Mouse (Mus musculus) heart, embryonic 10.5 days (tissue): ENCODE measurements around the gene Zfp775. TPM values are rescaled to one million over a fixed set of nuclear protein-coding genes. Genes with fewer than 3 reads are reported as not detected.
A peak's percentile ranks its signal among the peaks of the same experiment; 100 is the strongest.

ENCODE experiments used
- DNase-seq: peaks from one replicate; pipeline ENCODE4 v3.0.0-alpha.2; 2017; ENCODE audit warnings: low spot score
- H3K27ac ChIP-seq: fragments of 300-500 bp; sonication (generic); 2 replicates; pipeline ENCODE4 v1.5.1; 2016; ENCODE audit warnings: mild to moderate bottlenecking
- H3K27me3 ChIP-seq: fragments of 300-500 bp; sonication (generic); 2 replicates; pipeline ENCODE4 v1.6.1; 2016; ENCODE audit warnings: mild to moderate bottlenecking; ENCODE audit not compliant: poor library complexity, insufficient read depth, severe bottlenecking
- H3K36me3 ChIP-seq: fragments of 300-500 bp; sonication (generic); 2 replicates; pipeline ENCODE4 v1.6.1; 2016; ENCODE audit warnings: mild to moderate bottlenecking, moderate library complexity
- H3K4me1 ChIP-seq: fragments of 300-500 bp; sonication (generic); 2 replicates; pipeline ENCODE4 v1.6.1; 2016; ENCODE audit warnings: mild to moderate bottlenecking
- H3K4me3 ChIP-seq: fragments of 300-500 bp; sonication (generic); 2 replicates; pipeline ENCODE4 v1.5.1; 2016; ENCODE audit warnings: mild to moderate bottlenecking, moderate library complexity
- H3K9me3 ChIP-seq: fragments of 300-500 bp; sonication (generic); 2 replicates; pipeline ENCODE4 v1.6.1; 2016; ENCODE audit warnings: mild to moderate bottlenecking, moderate library complexity
- WGBS: fragments of 180-500 bp; shearing (Covaris S2); methylation state at CpG from one replicate; pipeline ENCODE4 v1.1.7; 2016; 5-methylcytosine and 5-hydroxymethylcytosine counted together
- polyA plus RNA-seq: library from polyadenylated mRNA; unstranded; fragments of >200 nt; fragmentation: Nextera tagmentation; extraction: Ambion mirVana; gene quantifications from 2 replicates; pipeline ENCODE4 v1.2.1, GENCODE M21; 2016

The Zfp775 gene
- polyA plus RNA-seq, 1 experiment from 2014 or later: 7.7 TPM

DNA sequence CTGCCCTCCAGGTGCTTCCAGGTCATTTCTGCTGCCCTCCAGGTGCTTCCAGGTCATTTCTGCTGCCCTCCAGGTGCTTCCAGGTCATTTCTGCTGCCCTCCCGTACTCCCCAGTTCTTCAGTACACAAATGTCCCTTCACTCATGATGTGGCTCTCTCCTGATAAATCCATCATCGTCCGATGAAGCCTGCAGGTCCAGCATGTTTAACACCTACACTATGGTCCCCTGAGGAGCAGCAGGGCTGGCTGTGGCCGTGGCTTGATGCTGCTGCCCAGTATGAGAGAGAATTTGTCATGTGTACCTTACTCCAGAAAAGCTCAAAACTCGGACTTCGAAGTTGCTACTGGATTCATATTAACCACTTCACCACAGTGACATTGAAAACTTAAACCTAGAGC, 39.5 kb downstream of the Zfp775 start:
- 72% methylated on average over 6 of the region's 6 CpGs for WGBS
- Histone ChIP-seq H3K27ac (no peak overlapping the region), H3K36me3 (no peaks in the 10 kb centered on the region), H3K27me3 (no peaks in the 10 kb centered on the region), H3K4me3 (no peak overlapping the region), H3K4me1 (peaks cover 9% of the 10 kb centered on the region), H3K9me3 (no peaks in the 10 kb centered on the region)
- DNase-seq: peak; percentile 68

DNA sequence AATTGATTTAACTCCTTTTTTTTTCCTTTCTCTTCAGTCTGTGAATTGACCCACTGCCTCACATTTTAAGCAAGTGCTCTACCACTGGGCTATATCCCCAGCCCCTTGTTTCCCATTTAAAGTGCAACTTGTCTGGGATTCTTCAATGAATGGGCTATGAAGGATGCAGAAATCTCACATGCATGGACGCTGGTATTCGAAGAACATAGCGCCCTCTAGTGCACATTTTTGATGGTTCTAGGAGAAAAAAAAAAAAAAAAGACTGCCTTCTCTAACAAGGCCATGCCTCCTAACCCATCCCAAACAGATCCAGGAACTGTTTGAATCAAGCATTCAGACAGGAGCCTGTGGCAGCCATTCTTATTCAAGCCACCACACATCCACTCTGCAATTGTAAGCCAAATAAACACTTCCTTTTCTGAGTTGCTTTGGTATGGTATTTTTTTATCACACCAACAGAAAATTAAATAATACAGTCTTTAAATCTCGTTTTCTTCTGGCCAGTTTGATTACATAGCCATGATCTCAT, 41.0 kb downstream of the Zfp775 start:
- Histone ChIP-seq H3K9me3 (no peaks in the 10 kb centered on the region), H3K27me3 (no peaks in the 10 kb centered on the region), H3K4me3 (no peak overlapping the region), H3K36me3 (no peaks in the 10 kb centered on the region), H3K4me1 (no peaks in the 10 kb centered on the region), H3K27ac (no peak overlapping the region)
- no peak for DNase-seq
- 20% methylated on average over 4 of the region's 4 CpGs for WGBS

DNA sequence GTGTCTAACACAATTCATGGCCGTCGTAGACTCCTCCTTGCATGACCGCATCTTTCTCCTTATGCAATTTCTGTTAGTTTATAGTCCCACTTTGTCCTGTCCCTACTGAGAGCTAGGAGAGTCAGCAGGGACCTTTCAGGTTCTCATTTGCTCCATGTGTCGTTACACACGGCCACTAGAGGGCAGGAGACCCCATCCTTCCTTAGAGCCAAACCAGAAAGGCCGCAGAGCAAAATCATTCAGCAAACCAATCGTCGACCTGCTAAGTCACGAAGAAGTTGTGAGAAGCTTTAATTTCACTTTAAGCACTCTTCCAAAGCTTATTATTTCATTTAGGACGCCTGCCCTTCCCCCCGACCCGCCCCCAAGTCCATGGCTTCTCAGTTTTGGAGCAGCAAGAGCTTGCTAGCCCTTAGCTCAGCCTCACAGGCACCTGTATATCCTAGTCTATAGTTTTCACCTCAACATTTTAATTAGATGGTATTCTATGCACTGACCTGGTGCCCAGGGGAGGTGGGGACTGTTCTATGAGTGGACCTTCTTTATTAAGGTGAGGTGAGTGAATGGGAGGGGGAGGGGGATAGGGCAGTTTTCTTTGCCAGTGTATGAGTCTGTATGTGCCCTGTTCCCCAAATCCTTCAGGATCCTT, 43.9 kb downstream of the Zfp775 start:
- peak; percentile 85 for DNase-seq
- no peak overlapping the region for H3K27ac ChIP-seq
- H3K27me3 ChIP-seq: no peaks in the 10 kb centered on the region
- no peaks in the 10 kb centered on the region for H3K9me3 ChIP-seq
- WGBS: 15% methylated on average over 12 of the region's 12 CpGs
- H3K36me3 ChIP-seq: no peaks in the 10 kb centered on the region
- no peaks in the 10 kb centered on the region for H3K4me1 ChIP-seq
- H3K4me3 ChIP-seq: no peak overlapping the region

DNA sequence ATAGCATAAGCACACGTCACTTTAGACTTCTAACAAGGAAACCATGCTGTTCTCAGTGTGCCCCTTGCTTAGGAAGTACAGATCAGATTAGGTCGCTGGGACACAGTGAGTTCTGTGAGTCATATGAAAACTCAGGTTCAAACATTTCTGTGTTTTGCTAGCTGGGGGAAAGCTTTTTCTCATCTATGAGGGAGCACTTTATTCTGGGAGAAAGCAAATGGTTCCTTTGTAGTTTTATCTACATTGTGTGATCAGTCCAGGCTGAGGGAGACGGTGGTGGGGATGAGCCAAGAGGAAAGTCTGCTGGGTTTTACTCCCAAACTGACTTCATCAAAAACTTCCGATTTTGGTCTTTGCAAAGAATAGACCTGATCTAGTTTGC, 44.4 kb downstream of the Zfp775 start:
- Histone ChIP-seq H3K4me3 (no peak overlapping the region), H3K36me3 (no peaks in the 10 kb centered on the region), H3K27me3 (no peaks in the 10 kb centered on the region), H3K9me3 (no peaks in the 10 kb centered on the region), H3K27ac (no peak overlapping the region), H3K4me1 (no peaks in the 10 kb centered on the region)
- 65% methylated on average over 4 of the region's 4 CpGs for WGBS
- no peak for DNase-seq

DNA sequence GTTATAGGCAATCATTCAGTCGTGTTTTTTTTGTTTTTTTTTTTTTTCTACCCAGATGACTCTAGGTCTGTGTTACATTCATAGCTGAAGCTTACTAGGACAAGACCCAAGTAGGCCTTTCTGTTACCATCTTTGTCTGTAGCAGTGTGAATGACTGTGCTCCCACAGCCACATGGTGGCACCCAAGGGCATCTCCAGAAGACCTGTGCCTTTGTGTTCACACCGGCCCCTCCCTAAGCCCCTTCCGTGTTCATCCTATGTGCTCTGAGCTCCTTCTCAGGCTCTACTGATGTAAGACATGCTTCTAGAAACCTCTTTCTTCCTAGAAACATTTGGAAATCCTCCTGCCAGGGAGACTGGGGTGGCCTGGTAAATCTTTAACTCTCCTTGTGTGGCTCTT, 45.1 kb downstream of the Zfp775 start, which contains the start of gene Gimap8:
Gene Gimap8 (plus strand): TSS at position 240 of the 400 bp plus-strand sequence.
- Histone ChIP-seq H3K27ac (peak within 1 kb of the TSS; percentile 17; the same call in 1 of the 2 replicates), H3K36me3 (no peaks in the 10 kb centered on the region), H3K9me3 (no peaks in the 10 kb centered on the region), H3K4me1 (no peaks in the 10 kb centered on the region), H3K27me3 (no peaks in the 10 kb centered on the region), H3K4me3 (no peak within 1 kb of the TSS)
- DNase-seq: peak; percentile 75
- WGBS: 43% methylated on average over 3 of the region's 3 CpGs

DNA sequence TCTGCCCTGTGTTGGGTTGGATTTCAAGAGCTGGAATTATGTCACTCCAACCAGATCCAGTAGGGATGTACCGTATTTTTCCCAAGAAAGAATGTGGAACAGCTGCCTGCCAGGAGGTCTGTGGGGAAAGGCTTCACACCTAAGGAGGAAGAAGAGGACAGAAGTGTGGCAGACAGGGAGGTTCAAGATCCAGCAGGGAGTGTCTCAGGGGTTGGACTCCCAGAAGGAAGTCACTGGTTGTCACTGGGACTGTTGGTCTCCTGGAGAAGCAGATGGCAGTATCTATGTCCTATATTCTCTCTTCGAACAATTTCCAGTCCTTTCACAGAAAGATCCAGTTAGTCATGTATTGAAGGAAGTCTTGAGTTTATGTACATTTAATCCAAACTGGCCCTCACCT, 45.7 kb downstream of the Zfp775 start:
- DNase-seq: peak; percentile 63
- Histone ChIP-seq H3K9me3 (no peaks in the 10 kb centered on the region), H3K4me3 (no peak overlapping the region), H3K27me3 (no peaks in the 10 kb centered on the region), H3K27ac (no peak overlapping the region), H3K36me3 (no peaks in the 10 kb centered on the region), H3K4me1 (no peaks in the 10 kb centered on the region)
- WGBS: 80% methylated on average over 2 of the region's 2 CpGs

DNA sequence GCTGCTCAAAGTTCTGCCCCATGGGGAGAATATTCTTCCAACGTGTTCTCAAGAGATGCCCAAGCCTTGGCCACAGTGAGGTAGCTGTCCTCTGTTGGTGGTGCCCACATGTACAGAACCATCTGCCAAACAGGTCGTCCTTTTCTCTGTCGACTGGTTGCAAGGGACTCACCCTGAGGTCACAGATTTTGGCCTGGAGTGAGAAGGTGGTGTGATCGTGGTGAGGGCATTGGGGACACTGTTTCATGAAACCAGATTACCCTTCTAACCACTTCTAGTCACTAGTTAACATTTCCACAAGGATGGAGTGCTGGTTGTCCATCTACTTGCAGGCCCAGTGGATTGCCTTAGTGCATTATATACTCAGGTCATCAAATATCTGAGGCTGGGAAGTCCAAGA, 46.9 kb downstream of the Zfp775 start:
- no peaks in the 10 kb centered on the region for H3K27me3 ChIP-seq
- H3K27ac ChIP-seq: no peak overlapping the region
- peak; percentile 11 for DNase-seq
- H3K4me1 ChIP-seq: no peaks in the 10 kb centered on the region
- H3K4me3 ChIP-seq: no peak overlapping the region
- WGBS: 82% methylated on average over 4 of the region's 4 CpGs
- H3K36me3 ChIP-seq: no peaks in the 10 kb centered on the region
- H3K9me3 ChIP-seq: no peaks in the 10 kb centered on the region

DNA sequence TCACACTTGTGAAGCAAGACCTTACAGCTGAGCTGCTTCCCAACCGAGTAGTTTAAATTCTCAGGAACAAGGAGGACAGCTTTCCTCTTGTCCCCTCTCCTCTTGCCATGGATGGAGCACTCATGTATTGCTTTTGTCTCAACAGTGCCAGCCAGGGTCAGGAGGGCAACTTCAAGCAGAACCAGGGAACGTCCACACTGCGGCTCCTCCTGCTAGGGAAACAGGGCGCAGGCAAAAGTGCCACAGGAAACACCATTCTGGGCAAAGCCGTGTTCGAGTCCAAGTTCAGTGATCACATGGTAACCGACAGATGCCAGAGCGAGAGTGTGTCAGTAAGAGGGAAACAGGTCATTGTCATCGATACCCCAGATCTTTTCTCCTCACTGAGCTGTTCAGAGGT, 48.2 kb downstream of the Zfp775 start:
- Histone ChIP-seq H3K9me3 (no peaks in the 10 kb centered on the region), H3K4me1 (no peaks in the 10 kb centered on the region), H3K36me3 (no peaks in the 10 kb centered on the region), H3K4me3 (no peak overlapping the region), H3K27me3 (no peaks in the 10 kb centered on the region), H3K27ac (no peak overlapping the region)
- 84% methylated on average over 9 of the region's 9 CpGs for WGBS
- no peak for DNase-seq

DNA sequence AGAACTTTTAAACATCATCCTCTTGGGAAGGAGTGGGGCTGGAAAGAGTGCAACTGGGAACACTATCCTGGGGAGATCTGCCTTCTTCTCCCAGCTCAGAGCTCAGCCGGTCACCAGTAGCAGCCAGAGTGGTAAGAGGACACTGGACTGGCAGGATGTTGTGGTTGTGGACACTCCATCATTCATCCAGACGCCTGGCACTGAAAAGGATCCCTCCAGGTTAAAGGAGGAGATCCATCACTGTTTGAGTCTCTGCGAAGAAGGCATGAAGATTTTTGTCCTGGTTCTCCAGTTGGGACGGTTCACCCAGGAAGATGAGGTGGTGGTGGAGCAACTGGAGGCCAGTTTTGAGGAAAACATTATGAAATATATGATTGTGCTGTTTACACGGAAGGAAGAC, 56.9 kb downstream of the Zfp775 start:
- Histone ChIP-seq H3K27ac (no peak overlapping the region), H3K36me3 (no peaks in the 10 kb centered on the region), H3K4me3 (no peak overlapping the region), H3K27me3 (no peaks in the 10 kb centered on the region), H3K4me1 (no peaks in the 10 kb centered on the region), H3K9me3 (no peaks in the 10 kb centered on the region)
- 76% methylated on average over 5 of the region's 5 CpGs for WGBS
- DNase-seq: peak; percentile 65

DNA sequence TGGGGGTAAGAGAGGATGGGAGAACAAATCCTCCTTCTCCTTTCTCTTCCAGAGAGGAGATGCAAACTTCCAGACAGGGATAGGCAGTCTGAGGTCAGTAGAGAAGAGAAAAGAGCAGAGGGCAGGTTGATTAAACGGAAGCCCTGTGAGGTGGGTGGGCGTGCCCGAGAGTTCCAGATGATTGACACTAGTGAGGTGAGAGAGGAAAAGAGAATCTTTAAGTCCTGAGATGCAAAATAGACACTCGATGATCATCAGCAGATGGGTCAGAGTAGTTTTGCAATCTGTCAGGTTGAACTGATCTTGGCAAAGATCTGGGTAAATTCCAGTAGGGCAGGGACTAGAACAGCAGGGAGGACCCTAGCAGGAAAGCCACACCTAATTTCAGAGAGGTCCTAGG, 62.9 kb downstream of the Zfp775 start:
- 71% methylated on average over 4 of the region's 4 CpGs for WGBS
- no peaks in the 10 kb centered on the region for H3K36me3 ChIP-seq

DNA sequence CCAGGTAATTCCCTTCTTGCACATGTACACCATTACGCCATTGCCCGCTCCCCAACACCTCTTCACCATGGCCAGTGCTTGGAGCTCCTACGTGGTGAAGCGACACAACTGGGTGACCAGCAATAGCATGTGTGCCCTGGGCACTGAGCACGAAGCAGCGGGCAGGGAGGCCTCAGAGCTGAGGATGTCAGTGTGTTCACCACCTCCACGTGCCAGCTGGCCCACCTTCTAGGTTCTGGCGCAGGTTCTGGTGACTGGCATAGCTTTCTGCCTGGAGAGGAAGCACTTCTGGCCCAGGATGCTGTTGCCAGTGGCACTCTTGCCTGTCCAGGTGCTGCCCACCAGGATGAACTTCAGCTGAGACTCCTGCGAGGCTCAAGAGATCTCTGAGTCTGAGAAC, 63.6 kb downstream of the Zfp775 start:
- WGBS: 88% methylated on average over 9 of the region's 9 CpGs
- Histone ChIP-seq H3K4me1 (no peaks in the 10 kb centered on the region), H3K27ac (no peak overlapping the region), H3K9me3 (no peaks in the 10 kb centered on the region), H3K27me3 (no peaks in the 10 kb centered on the region), H3K36me3 (no peaks in the 10 kb centered on the region), H3K4me3 (no peak overlapping the region)
- no peak for DNase-seq

More for the DNA sequence above, 62.9 kb downstream of the Zfp775 start:
- DNase-seq: no peak
- Histone ChIP-seq H3K4me1 (no peaks in the 10 kb centered on the region), H3K4me3 (no peak overlapping the region), H3K27ac (no peak overlapping the region), H3K27me3 (no peaks in the 10 kb centered on the region), H3K9me3 (no peaks in the 10 kb centered on the region)

DNA sequence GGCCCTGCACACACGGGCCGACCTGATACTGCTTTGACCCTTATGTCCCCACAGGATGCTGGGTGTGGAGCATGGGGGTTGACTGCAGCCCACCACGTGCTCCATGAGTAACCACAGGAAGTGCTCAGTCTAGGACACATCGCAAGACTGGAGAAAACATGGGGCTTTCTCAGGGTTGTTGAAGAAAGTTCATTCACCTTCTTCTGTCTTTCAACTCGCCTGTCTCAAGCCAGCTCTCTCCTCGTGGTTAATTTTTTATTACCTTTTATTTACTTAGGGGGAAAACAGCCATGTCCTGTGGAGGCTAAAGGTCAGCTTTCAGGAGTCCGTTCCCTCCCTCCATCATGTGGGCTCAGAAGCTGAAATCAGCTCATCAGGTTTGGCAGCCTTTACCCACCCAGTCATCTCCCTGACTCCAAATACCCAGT, 64.3 kb downstream of the Zfp775 start:
- no peak overlapping the region for H3K4me3 ChIP-seq
- H3K9me3 ChIP-seq: no peaks in the 10 kb centered on the region
- 58% methylated on average over 7 of the region's 7 CpGs for WGBS
- H3K27ac ChIP-seq: no peak overlapping the region
- no peaks in the 10 kb centered on the region for H3K36me3 ChIP-seq
- H3K27me3 ChIP-seq: no peaks in the 10 kb centered on the region
- no peaks in the 10 kb centered on the region for H3K4me1 ChIP-seq
- no peak for DNase-seq

DNA sequence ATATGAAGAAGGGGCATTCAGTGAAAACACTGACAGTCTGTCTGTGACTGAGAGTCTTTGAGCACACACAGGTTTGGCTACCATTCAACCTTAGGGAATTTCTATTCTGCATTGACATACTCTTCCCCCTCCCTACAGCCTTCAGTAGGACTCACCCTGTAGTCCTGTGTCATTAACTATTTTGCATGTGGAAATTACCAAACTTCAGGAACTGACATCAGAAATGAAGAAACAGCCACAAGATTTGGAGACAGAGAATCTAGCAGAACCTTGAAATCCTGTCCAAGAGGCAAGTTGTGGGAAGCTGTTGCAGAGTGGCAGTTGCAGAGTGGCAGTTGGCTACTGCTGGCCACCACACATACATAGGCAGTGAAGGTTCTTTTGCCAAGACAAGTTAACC, 66.2 kb downstream of the Zfp775 start:
- H3K9me3 ChIP-seq: no peaks in the 10 kb centered on the region
- H3K27me3 ChIP-seq: no peaks in the 10 kb centered on the region
- DNase-seq: no peak
- H3K4me1 ChIP-seq: no peaks in the 10 kb centered on the region
- no peak overlapping the region for H3K27ac ChIP-seq
- no peaks in the 10 kb centered on the region for H3K36me3 ChIP-seq
- no peak overlapping the region for H3K4me3 ChIP-seq

DNA sequence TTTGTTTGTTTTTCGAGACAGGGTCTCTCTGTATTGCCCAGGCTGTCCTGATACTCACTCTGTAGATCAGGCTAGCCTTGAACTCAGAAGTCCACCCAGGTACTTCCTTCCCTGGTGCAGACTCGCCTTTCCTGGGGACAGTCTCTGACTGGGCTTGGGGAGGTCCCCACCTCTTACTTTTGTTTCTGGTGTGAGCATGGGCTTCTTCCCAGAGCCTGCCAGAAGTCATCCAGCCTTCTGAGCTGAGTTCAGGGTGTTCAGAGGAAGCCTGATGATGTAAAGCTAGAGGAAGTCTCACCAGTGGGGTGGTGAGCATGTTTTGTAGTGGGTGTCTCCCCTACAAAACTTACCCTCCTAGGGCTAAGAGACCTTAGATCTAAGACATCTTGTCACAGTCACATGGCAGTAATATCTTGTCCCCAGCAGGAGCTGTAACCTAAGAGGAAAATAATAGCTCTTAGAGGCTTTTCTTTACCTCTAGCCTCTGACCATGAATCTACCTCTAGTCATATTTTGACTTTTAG, 67.6 kb downstream of the Zfp775 start:
- Histone ChIP-seq H3K4me1 (no peaks in the 10 kb centered on the region), H3K27me3 (no peaks in the 10 kb centered on the region), H3K36me3 (no peaks in the 10 kb centered on the region), H3K27ac (no peak overlapping the region), H3K4me3 (no peak overlapping the region), H3K9me3 (no peaks in the 10 kb centered on the region)
- 70% methylated on average over 2 of the region's 2 CpGs for WGBS
- no peak for DNase-seq
